Mouse (Mus musculus): Measurements from ENCODE around the gene Tbcd. TPM values are rescaled to one million over a fixed set of nuclear protein-coding genes. Genes with fewer than 3 reads are reported as not detected.
A peak's percentile ranks its signal among the peaks of the same experiment; 100 is the strongest.

Gene Tbcd
- polyA plus RNA-seq, 1 experiment from 2014 or later, result 22.8 TPM

DNA sequence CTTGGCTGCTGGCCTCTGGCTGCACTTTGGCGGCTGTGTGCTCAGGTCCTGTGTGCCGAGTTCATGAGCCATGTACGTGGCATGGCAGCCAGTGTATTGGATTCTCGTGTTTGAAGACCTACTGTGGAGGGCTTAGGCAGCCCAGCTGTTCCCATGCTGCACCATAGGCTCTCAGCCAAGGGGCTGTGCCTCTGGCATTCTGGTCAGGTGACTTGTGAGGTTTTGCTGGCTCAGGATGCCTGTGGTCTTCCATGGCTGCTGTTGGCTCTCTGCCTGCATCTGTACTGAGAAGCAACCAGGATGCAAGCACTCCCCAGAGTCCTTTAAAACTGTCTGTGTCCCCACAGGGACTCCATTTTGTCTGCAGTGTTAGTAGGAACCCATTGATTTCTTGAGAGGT lies 100.4 kb downstream of the Tbcd start:
- ATAC-seq (replicated peaks; ENCODE audit: extremely low read depth, insufficient read depth, low FRiP score), result peak; percentile 46; the same call in 1 of the 2 replicates
- H3K27ac ChIP-seq (ENCODE audit: low read length), result no peak overlapping the region; the same call in 1 of the 2 replicates
- no peak overlapping the region for H3K4me3 ChIP-seq (ENCODE audit: low read length)
- no peaks in the 10 kb centered on the region for H3K27me3 ChIP-seq (ENCODE audit: control insufficient read depth, insufficient read depth, low read length)
- 75% methylated on average over 4 of the region's 4 CpGs for WGBS
- H3K9ac ChIP-seq (ENCODE audit: low read length), result no peak overlapping the region
- H3K4me2 ChIP-seq (ENCODE audit: low read depth, low read length), result no peak overlapping the region
- H3K36me3 ChIP-seq (ENCODE audit: control insufficient read depth, insufficient read depth), result no peaks in the 10 kb centered on the region
- H3K4me1 ChIP-seq (ENCODE audit: control insufficient read depth, insufficient read depth, low read length), result peaks cover 24% of the 10 kb centered on the region
- H3K9me3 ChIP-seq (replicated peaks; ENCODE audit: control insufficient read depth, low read length), result no peaks in the 10 kb centered on the region

DNA sequence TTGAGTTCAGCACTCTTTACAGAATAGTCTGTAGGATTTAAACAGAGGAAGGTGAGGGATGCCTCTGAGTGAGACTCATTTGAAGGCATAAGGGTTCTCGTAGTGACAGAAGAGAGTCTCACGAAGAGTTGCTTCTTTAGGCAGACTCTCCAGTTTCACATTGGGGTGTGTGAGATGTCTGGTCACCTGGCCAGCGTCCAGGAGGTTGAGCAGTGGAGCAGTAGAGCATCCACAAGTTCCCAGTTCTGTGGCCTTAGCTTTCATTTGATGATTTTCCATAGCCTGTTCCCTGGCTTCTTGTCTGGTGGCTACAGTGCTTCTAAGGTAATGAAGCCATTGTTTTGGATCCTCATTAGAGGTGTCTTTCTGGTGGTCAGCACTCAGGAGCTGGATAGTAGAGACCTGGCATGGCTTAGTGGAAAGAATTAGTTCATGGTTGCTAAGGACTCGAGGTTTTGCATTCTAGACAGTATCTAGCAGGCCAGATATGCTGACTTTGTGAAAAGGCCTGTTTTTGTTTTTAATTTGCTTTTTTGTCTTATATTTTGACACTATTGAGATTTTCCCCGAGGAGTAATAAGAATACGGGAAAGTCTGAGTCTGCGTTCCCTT lies 101.2 kb downstream of the Tbcd start:
- no peak for ATAC-seq (replicated peaks; ENCODE audit: extremely low read depth, insufficient read depth, low FRiP score)
- Histone ChIP-seq H3K27ac (ENCODE audit: low read length) (no peak overlapping the region), H3K4me3 (ENCODE audit: low read length) (no peak overlapping the region), H3K9ac (ENCODE audit: low read length) (no peak overlapping the region), H3K9me3 (replicated peaks; ENCODE audit: control insufficient read depth, low read length) (0 out of 2 replicates have a peak, but pooled peaks cover 2% of the 10 kb centered on the region), H3K4me2 (ENCODE audit: low read depth, low read length) (no peak overlapping the region), H3K36me3 (ENCODE audit: control insufficient read depth, insufficient read depth) (no peaks in the 10 kb centered on the region), H3K27me3 (ENCODE audit: control insufficient read depth, insufficient read depth, low read length) (no peaks in the 10 kb centered on the region), H3K4me1 (ENCODE audit: control insufficient read depth, insufficient read depth, low read length) (peaks cover 24% of the 10 kb centered on the region)
- 75% methylated on average over 7 of the region's 7 CpGs for WGBS

DNA sequence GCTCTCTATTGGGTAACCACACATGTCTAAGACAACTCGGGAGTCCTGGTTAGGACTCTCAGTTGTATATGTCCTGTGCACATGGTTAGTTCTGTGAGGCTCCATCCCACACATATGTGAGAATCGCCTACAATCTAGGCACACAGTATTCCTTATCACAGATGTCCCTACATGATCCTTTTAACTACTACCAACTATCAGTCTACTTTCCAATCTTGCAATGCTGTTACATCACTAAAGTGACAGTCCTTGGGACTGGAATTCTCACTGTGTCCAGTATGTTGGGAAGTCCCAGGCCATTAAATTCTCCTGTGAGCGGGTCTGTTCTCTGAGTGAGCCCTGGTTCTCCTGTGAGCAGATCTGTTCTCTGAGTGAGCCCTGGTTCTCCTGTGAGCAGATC lies 101.7 kb downstream of the Tbcd start:
- H3K9me3 ChIP-seq (replicated peaks; ENCODE audit: control insufficient read depth, low read length), result 0 out of 2 replicates have a peak, but pooled peaks cover 2% of the 10 kb centered on the region
- peaks cover 24% of the 10 kb centered on the region for H3K4me1 ChIP-seq (ENCODE audit: control insufficient read depth, insufficient read depth, low read length)
- H3K4me2 ChIP-seq (ENCODE audit: low read depth, low read length), result no peak overlapping the region
- H3K4me3 ChIP-seq (ENCODE audit: low read length), result no peak overlapping the region
- H3K27ac ChIP-seq (ENCODE audit: low read length), result no peak overlapping the region
- no peaks in the 10 kb centered on the region for H3K36me3 ChIP-seq (ENCODE audit: control insufficient read depth, insufficient read depth)
- no peaks in the 10 kb centered on the region for H3K27me3 ChIP-seq (ENCODE audit: control insufficient read depth, insufficient read depth, low read length)
- 88% methylated on average over 3 of the region's 3 CpGs for WGBS
- no peak overlapping the region for H3K9ac ChIP-seq (ENCODE audit: low read length)
- no peak for ATAC-seq (replicated peaks; ENCODE audit: extremely low read depth, insufficient read depth, low FRiP score)

DNA sequence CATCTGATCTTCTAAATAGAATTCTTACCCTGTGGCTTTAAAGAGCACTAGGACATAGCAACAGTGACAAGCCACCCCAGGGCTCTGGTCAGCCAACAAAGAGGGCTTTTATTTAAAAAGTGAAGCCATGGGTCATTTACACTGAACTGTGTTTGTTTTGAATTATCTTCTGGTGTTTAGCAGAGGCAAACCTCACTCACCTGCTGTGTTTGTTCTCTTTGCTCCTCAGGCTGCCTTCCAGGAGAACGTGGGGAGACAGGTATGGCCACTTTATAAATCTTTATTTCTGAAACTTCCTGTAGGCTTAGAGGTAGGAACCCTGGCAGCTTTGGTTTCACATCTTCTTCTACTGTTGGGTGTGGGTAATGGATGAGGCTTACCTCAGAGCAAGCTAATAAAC lies 105.0 kb downstream of the Tbcd start:
- Histone ChIP-seq H3K4me2 (ENCODE audit: low read depth, low read length) (no peak overlapping the region), H3K9me3 (replicated peaks; ENCODE audit: control insufficient read depth, low read length) (0 out of 2 replicates have a peak, but pooled peaks cover 2% of the 10 kb centered on the region), H3K9ac (ENCODE audit: low read length) (no peak overlapping the region), H3K36me3 (ENCODE audit: control insufficient read depth, insufficient read depth) (no peaks in the 10 kb centered on the region), H3K27me3 (ENCODE audit: control insufficient read depth, insufficient read depth, low read length) (no peaks in the 10 kb centered on the region), H3K4me3 (ENCODE audit: low read length) (no peak overlapping the region), H3K27ac (ENCODE audit: low read length) (no peak overlapping the region), H3K4me1 (ENCODE audit: control insufficient read depth, insufficient read depth, low read length) (peaks cover 11% of the 10 kb centered on the region)
- WGBS, result 76% methylated on average over 1 of the region's 1 CpGs
- ATAC-seq (replicated peaks; ENCODE audit: extremely low read depth, insufficient read depth, low FRiP score), result no peak

DNA sequence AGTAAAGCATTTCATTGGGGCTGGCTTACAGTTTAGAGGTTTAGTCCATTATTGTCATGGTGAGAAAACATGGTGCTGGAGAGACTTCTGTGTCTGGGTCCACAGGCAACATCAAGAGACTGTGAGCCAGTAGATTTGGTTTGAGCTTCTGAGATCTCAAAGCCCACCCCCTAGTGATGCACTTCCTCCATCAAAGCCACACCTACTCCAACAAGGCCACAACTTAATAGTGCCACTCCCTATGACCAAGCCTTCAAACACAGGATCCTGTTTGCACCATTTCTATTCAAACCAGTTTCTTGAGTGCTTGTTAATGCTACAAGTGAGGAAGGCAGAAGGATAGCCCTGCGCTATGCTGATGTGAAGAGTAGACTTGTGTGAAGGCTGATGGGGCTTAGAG lies 106.2 kb downstream of the Tbcd start:
- no peak for ATAC-seq (replicated peaks; ENCODE audit: extremely low read depth, insufficient read depth, low FRiP score)

DNA sequence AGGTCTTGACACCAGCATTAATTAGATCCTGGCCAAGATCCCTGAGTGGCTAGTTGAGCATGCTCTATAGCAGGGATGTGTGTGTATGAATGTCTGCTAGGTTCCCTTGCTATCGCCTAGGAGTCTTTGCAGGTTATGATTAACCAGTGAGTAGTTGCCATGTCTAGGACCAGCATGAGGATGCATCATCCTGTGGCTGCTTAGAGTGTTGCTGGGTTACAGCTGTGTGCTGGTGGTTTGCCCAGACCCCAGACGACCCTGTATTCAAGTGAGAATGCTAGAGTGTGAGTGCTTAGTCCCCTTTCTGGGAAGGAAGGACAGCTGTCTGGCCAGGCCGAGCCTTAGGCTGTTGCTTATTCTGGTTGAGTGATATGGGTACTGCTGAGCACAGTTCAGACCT lies 106.8 kb downstream of the Tbcd start:
- Histone ChIP-seq H3K4me2 (ENCODE audit: low read depth, low read length) (no peak overlapping the region), H3K27ac (ENCODE audit: low read length) (no peak overlapping the region), H3K9ac (ENCODE audit: low read length) (no peak overlapping the region), H3K36me3 (ENCODE audit: control insufficient read depth, insufficient read depth) (no peaks in the 10 kb centered on the region), H3K4me1 (ENCODE audit: control insufficient read depth, insufficient read depth, low read length) (peaks cover 2% of the 10 kb centered on the region; the same call in 1 of the 2 replicates), H3K9me3 (replicated peaks; ENCODE audit: control insufficient read depth, low read length) (0 out of 2 replicates have a peak, but pooled peaks cover 2% of the 10 kb centered on the region), H3K27me3 (ENCODE audit: control insufficient read depth, insufficient read depth, low read length) (no peaks in the 10 kb centered on the region), H3K4me3 (ENCODE audit: low read length) (no peak overlapping the region)
- WGBS, result 81% methylated on average over 3 of the region's 3 CpGs
- no peak for ATAC-seq (replicated peaks; ENCODE audit: extremely low read depth, insufficient read depth, low FRiP score)

More for the DNA sequence above, 106.2 kb downstream of the Tbcd start:
- Histone ChIP-seq H3K9me3 (replicated peaks; ENCODE audit: control insufficient read depth, low read length) (0 out of 2 replicates have a peak, but pooled peaks cover 2% of the 10 kb centered on the region), H3K4me1 (ENCODE audit: control insufficient read depth, insufficient read depth, low read length) (peaks cover 3% of the 10 kb centered on the region), H3K4me2 (ENCODE audit: low read depth, low read length) (no peak overlapping the region), H3K9ac (ENCODE audit: low read length) (no peak overlapping the region), H3K36me3 (ENCODE audit: control insufficient read depth, insufficient read depth) (no peaks in the 10 kb centered on the region), H3K4me3 (ENCODE audit: low read length) (no peak overlapping the region), H3K27ac (ENCODE audit: low read length) (no peak overlapping the region), H3K27me3 (ENCODE audit: control insufficient read depth, insufficient read depth, low read length) (no peaks in the 10 kb centered on the region)
- whole genome bisulfite sequencing, result 100% methylated on average over 1 of the region's 1 CpGs

DNA sequence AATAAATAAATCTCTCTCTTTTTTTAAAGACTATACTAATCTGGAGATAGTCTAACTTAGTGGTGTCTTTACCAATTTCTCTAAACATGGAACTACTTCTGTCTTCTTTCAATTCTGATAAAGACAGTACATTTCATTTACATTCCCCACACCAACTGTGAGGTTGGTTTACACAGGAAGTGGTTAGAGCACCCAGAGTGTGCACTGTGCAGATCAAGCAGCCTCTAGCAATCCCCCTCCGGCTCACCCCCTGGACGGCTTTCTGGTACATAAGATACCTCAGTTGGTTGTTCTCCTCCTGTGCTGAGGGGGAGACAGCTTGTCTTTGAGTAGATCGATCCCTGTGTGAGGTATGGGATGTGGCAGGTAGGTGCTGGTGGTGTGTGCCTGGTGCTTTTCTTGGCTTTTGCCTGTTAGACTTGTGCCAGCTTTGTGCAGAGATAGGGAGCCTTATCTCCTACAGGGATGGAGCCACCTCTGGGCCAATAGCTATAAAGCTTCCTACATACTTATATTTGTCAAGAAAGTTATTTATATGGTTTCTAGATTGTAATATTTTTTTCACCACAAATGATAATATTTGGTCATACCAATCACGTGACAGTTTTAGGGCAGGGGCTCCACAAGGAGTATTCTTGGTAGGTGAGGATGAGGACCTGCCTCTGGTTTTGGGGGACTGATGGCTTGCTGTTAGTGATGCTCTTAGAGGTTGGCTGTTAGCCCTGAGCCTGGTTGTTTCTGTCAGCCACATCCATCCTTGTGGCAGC lies 108.0 kb downstream of the Tbcd start:
- 74% methylated on average over 4 of the region's 4 CpGs for WGBS
- ATAC-seq (replicated peaks; ENCODE audit: extremely low read depth, insufficient read depth, low FRiP score), result no peak; the same call in 1 of the 2 replicates
- peaks cover 1% of the 10 kb centered on the region; the same call in 1 of the 2 replicates for H3K36me3 ChIP-seq (ENCODE audit: control insufficient read depth, insufficient read depth)
- no peaks in the 10 kb centered on the region for H3K27me3 ChIP-seq (ENCODE audit: control insufficient read depth, insufficient read depth, low read length)
- no peak overlapping the region for H3K9ac ChIP-seq (ENCODE audit: low read length)
- no peak overlapping the region for H3K4me3 ChIP-seq (ENCODE audit: low read length)
- H3K27ac ChIP-seq (ENCODE audit: low read length), result no peak overlapping the region
- H3K4me2 ChIP-seq (ENCODE audit: low read depth, low read length), result no peak overlapping the region
- 0 out of 2 replicates have a peak, but pooled peaks cover 2% of the 10 kb centered on the region for H3K9me3 ChIP-seq (replicated peaks; ENCODE audit: control insufficient read depth, low read length)
- H3K4me1 ChIP-seq (ENCODE audit: control insufficient read depth, insufficient read depth, low read length), result peaks cover 2% of the 10 kb centered on the region; the same call in 1 of the 2 replicates

DNA sequence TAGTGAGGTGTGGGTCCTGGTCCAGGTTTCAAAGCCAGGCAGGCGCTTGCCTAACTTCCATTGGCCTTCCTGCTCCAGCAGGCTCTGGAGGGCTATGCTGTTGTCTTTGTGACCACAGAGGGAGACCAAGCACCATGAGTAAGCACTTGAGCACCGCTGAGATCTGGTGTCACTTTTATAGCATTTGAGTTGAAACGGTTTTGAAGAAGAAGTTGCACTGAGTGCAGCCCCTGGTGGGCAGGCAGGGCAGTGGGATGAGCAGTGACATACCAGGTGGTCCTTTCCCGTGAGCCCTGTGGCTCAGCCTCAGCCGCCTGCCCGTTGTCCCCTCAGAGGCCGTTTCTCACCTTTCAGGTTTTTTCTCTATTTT lies 108.5 kb downstream of the Tbcd start:
- Histone ChIP-seq H3K36me3 (ENCODE audit: control insufficient read depth, insufficient read depth) (peaks cover 3% of the 10 kb centered on the region; the same call in 1 of the 2 replicates), H3K9me3 (replicated peaks; ENCODE audit: control insufficient read depth, low read length) (0 out of 2 replicates have a peak, but pooled peaks cover 2% of the 10 kb centered on the region), H3K9ac (ENCODE audit: low read length) (no peak overlapping the region), H3K27ac (ENCODE audit: low read length) (no peak overlapping the region), H3K4me3 (ENCODE audit: low read length) (no peak overlapping the region), H3K4me2 (ENCODE audit: low read depth, low read length) (no peak overlapping the region), H3K27me3 (ENCODE audit: control insufficient read depth, insufficient read depth, low read length) (no peaks in the 10 kb centered on the region), H3K4me1 (ENCODE audit: control insufficient read depth, insufficient read depth, low read length) (peaks cover 2% of the 10 kb centered on the region; the same call in 1 of the 2 replicates)
- 66% methylated on average over 7 of the region's 7 CpGs for WGBS
- no peak for ATAC-seq (replicated peaks; ENCODE audit: extremely low read depth, insufficient read depth, low FRiP score)

DNA sequence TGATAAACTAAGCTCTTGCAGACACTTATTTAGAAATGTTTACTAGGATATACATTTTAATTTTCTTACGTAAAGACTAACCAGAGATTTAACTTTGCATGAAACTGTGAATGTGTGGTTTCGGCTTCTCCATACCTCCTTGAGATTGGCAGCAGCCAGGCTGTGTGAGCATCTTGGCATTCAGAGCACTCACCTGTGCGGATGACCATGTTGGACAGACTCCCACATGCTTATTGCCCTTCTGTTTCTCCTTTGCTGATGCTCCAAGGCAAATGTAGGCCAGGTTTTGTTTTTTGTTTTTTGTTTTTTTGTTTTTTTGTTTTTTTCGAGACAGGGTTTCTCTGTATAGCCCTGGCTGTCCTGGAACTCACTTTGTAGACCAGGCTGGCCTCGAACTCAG lies 111.6 kb downstream of the Tbcd start:
- no peak overlapping the region for H3K9ac ChIP-seq (ENCODE audit: low read length)
- H3K9me3 ChIP-seq (replicated peaks; ENCODE audit: control insufficient read depth, low read length), result no peaks in the 10 kb centered on the region
- H3K27me3 ChIP-seq (ENCODE audit: control insufficient read depth, insufficient read depth, low read length), result no peaks in the 10 kb centered on the region
- H3K36me3 ChIP-seq (ENCODE audit: control insufficient read depth, insufficient read depth), result peaks cover 3% of the 10 kb centered on the region; the same call in 1 of the 2 replicates
- ATAC-seq (replicated peaks; ENCODE audit: extremely low read depth, insufficient read depth, low FRiP score), result no peak
- no peak overlapping the region for H3K27ac ChIP-seq (ENCODE audit: low read length)
- 90% methylated on average over 5 of the region's 5 CpGs for WGBS
- peaks cover 2% of the 10 kb centered on the region; the same call in 1 of the 2 replicates for H3K4me1 ChIP-seq (ENCODE audit: control insufficient read depth, insufficient read depth, low read length)
- H3K4me2 ChIP-seq (ENCODE audit: low read depth, low read length), result no peak overlapping the region
- no peak overlapping the region for H3K4me3 ChIP-seq (ENCODE audit: low read length)

Measured in heart, embryonic 16.5 days (tissue).